Mouse (Mus musculus) kidney, adult 2 months (tissue): Measurements from ENCODE around the gene Zfp423. TPM values are rescaled to one million over a fixed set of nuclear protein-coding genes. Genes with fewer than 3 reads are reported as not detected.

ENCODE experiments used
- DNase-seq: peaks from one replicate; pipeline ENCODE4 v3.0.0; 2021
- H3K27ac ChIP-seq: fragments of 200-500 bp; 2 replicates; pipeline ENCODE4 v1.5.1; 2012; ENCODE audit warnings: low read depth, low read length, control low read depth, inconsistent platforms; ENCODE audit not compliant: insufficient read depth
- H3K27me3 ChIP-seq: fragments of 200-500 bp; replicated peaks from 2 replicates; pipeline ENCODE4 v1.6.1; 2012; ENCODE audit warnings: mild to moderate bottlenecking, moderate library complexity, low read length, inconsistent platforms; ENCODE audit not compliant: control insufficient read depth, insufficient read depth
- H3K36me3 ChIP-seq: fragments of 200-500 bp; 2 replicates; pipeline ENCODE4 v1.6.1; 2012; ENCODE audit warnings: mild to moderate bottlenecking, moderate library complexity, low read length, inconsistent platforms; ENCODE audit not compliant: control insufficient read depth, insufficient read depth
- H3K4me1 ChIP-seq: fragments of 200-500 bp; 2 replicates; pipeline ENCODE4 v1.6.1; 2011; ENCODE audit warnings: low read length; ENCODE audit not compliant: control insufficient read depth, insufficient read depth
- H3K4me3 ChIP-seq: fragments of 200-500 bp; 2 replicates; pipeline ENCODE4 v1.5.1; 2011; ENCODE audit warnings: mild to moderate bottlenecking, low read depth, low read length, control low read depth; ENCODE audit not compliant: insufficient read depth
- CTCF ChIP-seq: fragments of 200-500 bp; conservative IDR thresholded peaks from 2 replicates; pipeline ENCODE4 v1.5.1; 2011; ENCODE audit warnings: low read depth, mild to moderate bottlenecking, control low read depth, low read length, moderate library complexity, mixed read lengths; ENCODE audit not compliant: insufficient read depth, insufficient read length
- POLR2A ChIP-seq: fragments of 200-500 bp; IDR thresholded peaks from one replicate; pipeline ENCODE4 v1.6.1; 2011; ENCODE audit warnings: low read depth, low read length, control low read depth
- WGBS: fragments of 180-500 bp; shearing (Covaris S2); methylation state at CpG from one replicate; pipeline ENCODE4 v1.1.7; 2018; 5-methylcytosine and 5-hydroxymethylcytosine counted together
- polyA plus RNA-seq: library from polyadenylated mRNA; depleted of rRNA; stranded (reverse); fragments of >200 nt; gene quantifications from 2 replicates; pipeline ENCODE4 v1.2.3, GENCODE M21; 2012

Zfp423 gene
- polyA plus RNA-seq, 1 experiment = 4.1 TPM

- WGBS = under 1% methylated on average over 70 of the region's 76 CpGs
- no peaks in the 10 kb centered on the region for H3K4me1 ChIP-seq
- TF ChIP-seq POLR2A = no peak
- TF ChIP-seq CTCF = peak; percentile 48
- no peaks in the 10 kb centered on the region for H3K36me3 ChIP-seq
- no peaks in the 10 kb centered on the region; the same call in 1 of the 2 replicates for H3K27me3 ChIP-seq
- H3K4me3 ChIP-seq = peak overlapping the region; percentile 51
- peak; percentile 76 for DNase-seq
- H3K27ac ChIP-seq = no peak overlapping the region
These were observed 810 bp upstream of the Zfp423 start for GRCm38 (mm10) chr8:87960061-87960749.

GRCm38 (mm10) chr8:87958451-87959319 is 710 bp downstream of the Zfp423 start:
- WGBS = 1% methylated on average over 78 of the region's 115 CpGs

GRCm38 (mm10) chr8:87957871-87958450 is 1.4 kb downstream of the Zfp423 start:
- H3K4me3 ChIP-seq = peak overlapping the region; percentile 68
- DNase-seq = peak; percentile 81
- no peaks in the 10 kb centered on the region for H3K36me3 ChIP-seq
- H3K27ac ChIP-seq = peak overlapping the region; percentile 64
- H3K4me1 ChIP-seq = no peaks in the 10 kb centered on the region
- WGBS = 11% methylated on average over 20 of the region's 20 CpGs
- TF ChIP-seq CTCF (no peak), POLR2A (no peak)
- H3K27me3 ChIP-seq = no peaks in the 10 kb centered on the region; the same call in 1 of the 2 replicates

More at GRCm38 (mm10) chr8:87958451-87959319, 710 bp downstream of the Zfp423 start:
- no peaks in the 10 kb centered on the region; the same call in 1 of the 2 replicates for H3K27me3 ChIP-seq
- DNase-seq = peak; percentile 76
- H3K4me3 ChIP-seq = peak overlapping the region; percentile 68
- H3K4me1 ChIP-seq = no peaks in the 10 kb centered on the region
- no peak for TF ChIP-seq POLR2A
- TF ChIP-seq CTCF = no peak
- H3K36me3 ChIP-seq = no peaks in the 10 kb centered on the region
- peak overlapping the region; percentile 73 for H3K27ac ChIP-seq

- TF ChIP-seq POLR2A (no peak), CTCF (no peak)
- WGBS = 69% methylated on average over 5 of the region's 5 CpGs
- no peak overlapping the region for H3K27ac ChIP-seq
- DNase-seq = peak; percentile 49
- no peaks in the 10 kb centered on the region for H3K4me1 ChIP-seq
- H3K36me3 ChIP-seq = no peaks in the 10 kb centered on the region
- H3K27me3 ChIP-seq = no peaks in the 10 kb centered on the region; the same call in 1 of the 2 replicates
- H3K4me3 ChIP-seq = no peak overlapping the region
These were observed 3.4 kb downstream of the Zfp423 start for GRCm38 (mm10) chr8:87956001-87956400.

GRCm38 (mm10) chr8:87953473-87953872 is 5.9 kb downstream of the Zfp423 start:
- 71% methylated on average over 5 of the region's 5 CpGs for WGBS
- H3K4me3 ChIP-seq = no peak overlapping the region
- DNase-seq = no peak
- no peak for TF ChIP-seq POLR2A
- TF ChIP-seq CTCF = no peak
- H3K4me1 ChIP-seq = no peaks in the 10 kb centered on the region
- no peak overlapping the region for H3K27ac ChIP-seq
- no peaks in the 10 kb centered on the region for H3K36me3 ChIP-seq
- H3K27me3 ChIP-seq = no peaks in the 10 kb centered on the region; the same call in 1 of the 2 replicates

GRCm38 (mm10) chr8:87952298-87952697 is 7.1 kb downstream of the Zfp423 start:
- Histone ChIP-seq H3K27ac (no peak overlapping the region), H3K4me3 (no peak overlapping the region), H3K36me3 (no peaks in the 10 kb centered on the region), H3K4me1 (no peaks in the 10 kb centered on the region), H3K27me3 (no peaks in the 10 kb centered on the region)
- no peak for DNase-seq
- WGBS = 87% methylated on average over 6 of the region's 6 CpGs
- TF ChIP-seq CTCF = no peak
- TF ChIP-seq POLR2A = no peak
